Mouse (Mus musculus): ENCODE measurements at regions not wholly inside any gene's neighbourhood (a gene's known extent, or its start where the extent isn't known, plus 50 kb on each side); places are given as distances from the start of the nearest gene placed in this dataset.
A peak's percentile ranks its signal among the peaks of the same experiment; 100 is the strongest.

GRCm38 (mm10) chr13:97598507-97599431, 161.7 kb downstream of the Gm10260 start:
- WGBS: 79% methylated on average over 15 of the region's 15 CpGs
- Histone ChIP-seq H3K4me3 (no peak overlapping the region), H3K9ac (no peak overlapping the region), H3K9me3 (no peaks in the 10 kb centered on the region), H3K4me2 (no peak overlapping the region), H3K27me3 (replicated peaks) (no peaks in the 10 kb centered on the region), H3K4me1 (peaks cover 7% of the 10 kb centered on the region; the same call in 1 of the 2 replicates), H3K36me3 (replicated peaks) (no peaks in the 10 kb centered on the region), H3K27ac (0 out of 2 replicates have a peak overlapping the region, but pooled peaks have one; percentile 14)
- ATAC-seq (replicated peaks): no peak

- Histone ChIP-seq H3K4me1 (no peaks in the 10 kb centered on the region), H3K27ac (no peak overlapping the region), H3K4me3 (no peak overlapping the region), H3K4me2 (no peak overlapping the region), H3K36me3 (replicated peaks) (no peaks in the 10 kb centered on the region), H3K9me3 (no peaks in the 10 kb centered on the region), H3K9ac (no peak overlapping the region), H3K27me3 (replicated peaks) (no peaks in the 10 kb centered on the region)
- ATAC-seq (replicated peaks): no peak
- 87% methylated on average over 4 of the region's 4 CpGs for WGBS
Measured at GRCm38 (mm10) chr13:97594851-97595250, 165.6 kb downstream of the Gm10260 start.

- no peak overlapping the region for H3K4me3 ChIP-seq
- 69% methylated on average over 8 of the region's 8 CpGs for WGBS
- no peak for ATAC-seq (replicated peaks)
Measured at GRCm38 (mm10) chr13:97589626-97590025, 170.8 kb downstream of the Gm10260 start.

GRCm38 (mm10) chr13:97588085-97588484, 172.3 kb downstream of the Gm10260 start:
- Histone ChIP-seq H3K4me2 (no peak overlapping the region), H3K27me3 (replicated peaks) (no peaks in the 10 kb centered on the region), H3K27ac (no peak overlapping the region), H3K36me3 (replicated peaks) (no peaks in the 10 kb centered on the region), H3K9ac (no peak overlapping the region), H3K9me3 (no peaks in the 10 kb centered on the region), H3K4me3 (no peak overlapping the region), H3K4me1 (no peaks in the 10 kb centered on the region)
- no peak for ATAC-seq (replicated peaks)
- WGBS: 45% methylated on average over 1 of the region's 1 CpGs

More at GRCm38 (mm10) chr13:97589626-97590025, 170.8 kb downstream of the Gm10260 start:
- H3K36me3 ChIP-seq (replicated peaks): no peaks in the 10 kb centered on the region
- no peak overlapping the region for H3K9ac ChIP-seq
- H3K27me3 ChIP-seq (replicated peaks): no peaks in the 10 kb centered on the region
- no peak overlapping the region for H3K27ac ChIP-seq
- no peaks in the 10 kb centered on the region for H3K9me3 ChIP-seq
- H3K4me2 ChIP-seq: no peak overlapping the region
- H3K4me1 ChIP-seq: no peaks in the 10 kb centered on the region

GRCm38 (mm10) chr13:97587088-97587487, 173.3 kb downstream of the Gm10260 start:
- WGBS: 88% methylated on average over 1 of the region's 1 CpGs
- Histone ChIP-seq H3K27me3 (replicated peaks) (no peaks in the 10 kb centered on the region), H3K4me3 (no peak overlapping the region), H3K4me1 (no peaks in the 10 kb centered on the region), H3K9me3 (no peaks in the 10 kb centered on the region), H3K9ac (no peak overlapping the region), H3K27ac (no peak overlapping the region), H3K4me2 (no peak overlapping the region), H3K36me3 (replicated peaks) (no peaks in the 10 kb centered on the region)
- ATAC-seq (replicated peaks): no peak

GRCm38 (mm10) chr13:97584045-97584444, 176.4 kb downstream of the Gm10260 start:
- Histone ChIP-seq H3K36me3 (replicated peaks) (no peaks in the 10 kb centered on the region), H3K9me3 (no peaks in the 10 kb centered on the region), H3K27ac (no peak overlapping the region), H3K4me2 (no peak overlapping the region), H3K9ac (no peak overlapping the region), H3K27me3 (replicated peaks) (no peaks in the 10 kb centered on the region), H3K4me3 (no peak overlapping the region), H3K4me1 (no peaks in the 10 kb centered on the region)
- no peak for ATAC-seq (replicated peaks)
- WGBS: 85% methylated on average over 4 of the region's 4 CpGs

GRCm38 (mm10) chr13:97581380-97581779, 179.1 kb downstream of the Gm10260 start:
- H3K4me3 ChIP-seq: no peak overlapping the region
- H3K9ac ChIP-seq: no peak overlapping the region
- 91% methylated on average over 4 of the region's 4 CpGs for WGBS
- no peak for ATAC-seq (replicated peaks)
- H3K27me3 ChIP-seq (replicated peaks): no peaks in the 10 kb centered on the region
- H3K27ac ChIP-seq: no peak overlapping the region
- no peaks in the 10 kb centered on the region for H3K36me3 ChIP-seq (replicated peaks)
- H3K4me1 ChIP-seq: no peaks in the 10 kb centered on the region
- no peak overlapping the region for H3K4me2 ChIP-seq
- H3K9me3 ChIP-seq: no peaks in the 10 kb centered on the region

- Histone ChIP-seq H3K36me3 (replicated peaks) (no peaks in the 10 kb centered on the region), H3K27me3 (replicated peaks) (no peaks in the 10 kb centered on the region), H3K9me3 (no peaks in the 10 kb centered on the region), H3K4me2 (no peak overlapping the region), H3K9ac (no peak overlapping the region), H3K27ac (no peak overlapping the region), H3K4me1 (no peaks in the 10 kb centered on the region), H3K4me3 (no peak overlapping the region)
- 27% methylated on average over 3 of the region's 3 CpGs for WGBS
- ATAC-seq (replicated peaks): no peak
Measured at GRCm38 (mm10) chr13:97580241-97580874, 180.1 kb downstream of the Gm10260 start.

GRCm38 (mm10) chr13:97578595-97578994, 181.8 kb downstream of the Gm10260 start:
- H3K4me1 ChIP-seq: no peaks in the 10 kb centered on the region
- WGBS: 78% methylated on average over 5 of the region's 5 CpGs
- H3K27me3 ChIP-seq (replicated peaks): no peaks in the 10 kb centered on the region
- no peak overlapping the region for H3K4me2 ChIP-seq
- H3K36me3 ChIP-seq (replicated peaks): no peaks in the 10 kb centered on the region
- H3K9ac ChIP-seq: no peak overlapping the region
- H3K9me3 ChIP-seq: no peaks in the 10 kb centered on the region
- ATAC-seq (replicated peaks): no peak
- H3K4me3 ChIP-seq: no peak overlapping the region
- H3K27ac ChIP-seq: no peak overlapping the region

GRCm38 (mm10) chr13:97577081-97577785, 183.2 kb downstream of the Gm10260 start:
- H3K9ac ChIP-seq: no peak overlapping the region
- H3K27me3 ChIP-seq (replicated peaks): no peaks in the 10 kb centered on the region

GRCm38 (mm10) chr13:97573601-97574000, 186.8 kb downstream of the Gm10260 start:
- Histone ChIP-seq H3K4me2 (no peak overlapping the region), H3K36me3 (replicated peaks) (no peaks in the 10 kb centered on the region), H3K4me3 (no peak overlapping the region), H3K9me3 (no peaks in the 10 kb centered on the region), H3K4me1 (no peaks in the 10 kb centered on the region), H3K27me3 (replicated peaks) (no peaks in the 10 kb centered on the region), H3K9ac (no peak overlapping the region), H3K27ac (no peak overlapping the region)
- ATAC-seq (replicated peaks): no peak
- WGBS: 32% methylated on average over 3 of the region's 3 CpGs

More at GRCm38 (mm10) chr13:97577081-97577785, 183.2 kb downstream of the Gm10260 start:
- no peaks in the 10 kb centered on the region for H3K4me1 ChIP-seq
- ATAC-seq (replicated peaks): no peak
- H3K9me3 ChIP-seq: no peaks in the 10 kb centered on the region
- whole genome bisulfite sequencing: 51% methylated on average over 9 of the region's 9 CpGs
- no peak overlapping the region for H3K4me3 ChIP-seq
- H3K27ac ChIP-seq: no peak overlapping the region
- H3K4me2 ChIP-seq: no peak overlapping the region
- H3K36me3 ChIP-seq (replicated peaks): no peaks in the 10 kb centered on the region

- Histone ChIP-seq H3K9ac (no peak overlapping the region), H3K4me2 (no peak overlapping the region), H3K27ac (no peak overlapping the region), H3K9me3 (no peaks in the 10 kb centered on the region), H3K27me3 (replicated peaks) (no peaks in the 10 kb centered on the region), H3K4me1 (no peaks in the 10 kb centered on the region), H3K36me3 (replicated peaks) (no peaks in the 10 kb centered on the region), H3K4me3 (no peak overlapping the region)
- 55% methylated on average over 3 of the region's 3 CpGs for WGBS
- ATAC-seq (replicated peaks): no peak
Measured at GRCm38 (mm10) chr13:97572352-97572751, 188.1 kb downstream of the Gm10260 start.
